Mouse (Mus musculus) liver, embryonic 14.5 days (tissue): ENCODE measurements at regions not wholly inside any gene's neighbourhood (a gene's known extent, or its start where the extent isn't known, plus 50 kb on each side); places are given as distances from the start of the nearest gene placed in this dataset.

Experiments
- CTCF ChIP-seq: IDR thresholded peaks from 2 replicates; pipeline ENCODE4 v1.5.1; 2016; ENCODE audit warnings: antibody characterized with exemption, low read depth, control low read depth
- EP300 ChIP-seq: IDR thresholded peaks from 2 replicates; pipeline ENCODE4 v1.6.1; 2016; ENCODE audit warnings: antibody characterized with exemption, low read depth

- TF ChIP-seq CTCF (no peak), EP300 (no peak)
Observed at GRCm38 (mm10) chr13:78405071-78405470, 205.5 kb upstream of the Nr2f1 start.
